Mouse (Mus musculus): ENCODE data around the gene Tssk1.
A peak's percentile ranks its signal among the peaks of the same experiment; 100 is the strongest.

GRCm38 (mm10) chr16:17911052-17911595, 17.1 kb downstream of the Tssk1 start, which contains the start of gene Ess2:
- TF ChIP-seq CTCF (IDR thresholded peaks at IDR 0.05; ENCODE audit: low read depth, low read length): 0 out of 2 replicates have a peak, but pooled peaks have one; percentile 28
- no peak for TF ChIP-seq GATA2 (IDR thresholded peaks at IDR 0.05; ENCODE audit: borderline replicate concordance, low read depth, low read length)

All from G1E (cell line).